Mouse (Mus musculus): Measurements from ENCODE around the gene Trpc5os.

Gene Trpc5os

GRCm38 (mm10) chrX:144456281-144456680, at the start of gene Trpc5os:
Trpc5os (plus strand) TSS chrX:144456581.
- DNase-seq (ENCODE audit: extremely low spot score, low read depth, low spot score) = no peak

GRCm38 (mm10) chrX:144408036-144408435, 48.3 kb upstream of the Trpc5os start:
- no peak for DNase-seq (ENCODE audit: extremely low spot score, low read depth, low spot score)

GRCm38 (mm10) chrX:144420259-144420658, 36.1 kb upstream of the Trpc5os start:
- DNase-seq (ENCODE audit: extremely low spot score, low read depth, low spot score) = no peak

GRCm38 (mm10) chrX:144421091-144421490, 35.3 kb upstream of the Trpc5os start:
- DNase-seq (ENCODE audit: extremely low spot score, low read depth, low spot score) = no peak

- no peak for DNase-seq (ENCODE audit: extremely low spot score, low read depth, low spot score)
Observed at GRCm38 (mm10) chrX:144423848-144424247, 32.5 kb upstream of the Trpc5os start.

GRCm38 (mm10) chrX:144464416-144464815, 8.0 kb downstream of the Trpc5os start:
- DNase-seq (ENCODE audit: extremely low spot score, low read depth, low spot score) = no peak

GRCm38 (mm10) chrX:144491394-144491793, 35.0 kb downstream of the Trpc5os start:
- DNase-seq (ENCODE audit: extremely low spot score, low read depth, low spot score) = no peak

- DNase-seq (ENCODE audit: extremely low spot score, low read depth, low spot score) = no peak
Observed at GRCm38 (mm10) chrX:144523239-144523638, 66.9 kb downstream of the Trpc5os start.

- DNase-seq (ENCODE audit: extremely low spot score, low read depth, low spot score) = no peak
Observed at GRCm38 (mm10) chrX:144526042-144526441, 69.7 kb downstream of the Trpc5os start.
